Mouse (Mus musculus) adrenal gland, adult 2 months (tissue): ENCODE results near the gene Npw. TPM values are rescaled to one million over a fixed set of nuclear protein-coding genes. Genes with fewer than 3 reads are reported as not detected.
"Not testable (repeated sequence)": the region's sequence is repeated elsewhere in the genome, so short reads cannot be mapped to it uniquely, and the experiment has no call there.

Source experiments
- DNase-seq: peaks from one replicate; pipeline ENCODE4 v3.0.0; 2021
- polyA plus RNA-seq: library from polyadenylated mRNA; depleted of rRNA; stranded (reverse); fragments of >200 nt; gene quantifications from 2 replicates; pipeline ENCODE4 v1.2.3, GENCODE M21; 2012
- total RNA-seq, 2 experiments: library from RNA; stranded (reverse); gene quantifications; 2 replicates each; pipeline ENCODE4 v1.2.3; 2021

Npw gene
- total and polyA plus RNA-seq, 3 experiments = 2.4 TPM; not detected in 2

DNA sequence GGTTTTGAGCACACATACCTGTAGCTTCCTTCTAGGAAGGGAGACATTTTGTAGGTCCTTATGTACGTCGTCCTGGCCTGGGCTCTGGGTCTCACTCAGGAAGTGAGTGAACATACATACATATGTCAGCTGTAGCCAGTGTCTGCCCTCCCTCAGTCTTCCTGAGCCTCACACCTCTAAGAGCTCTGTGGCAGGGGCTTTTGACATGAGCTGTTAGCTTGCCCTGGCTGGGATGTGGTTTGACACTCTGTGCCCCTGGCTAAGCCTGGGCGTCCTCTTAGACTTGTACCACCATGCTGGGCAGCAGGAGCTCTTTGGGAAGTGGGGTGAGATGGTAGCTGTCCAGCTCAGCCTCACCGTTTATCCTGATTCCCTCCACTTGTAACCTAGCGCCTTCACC is 13.1 kb upstream of the Npw start:
- DNase-seq = no peak

DNA sequence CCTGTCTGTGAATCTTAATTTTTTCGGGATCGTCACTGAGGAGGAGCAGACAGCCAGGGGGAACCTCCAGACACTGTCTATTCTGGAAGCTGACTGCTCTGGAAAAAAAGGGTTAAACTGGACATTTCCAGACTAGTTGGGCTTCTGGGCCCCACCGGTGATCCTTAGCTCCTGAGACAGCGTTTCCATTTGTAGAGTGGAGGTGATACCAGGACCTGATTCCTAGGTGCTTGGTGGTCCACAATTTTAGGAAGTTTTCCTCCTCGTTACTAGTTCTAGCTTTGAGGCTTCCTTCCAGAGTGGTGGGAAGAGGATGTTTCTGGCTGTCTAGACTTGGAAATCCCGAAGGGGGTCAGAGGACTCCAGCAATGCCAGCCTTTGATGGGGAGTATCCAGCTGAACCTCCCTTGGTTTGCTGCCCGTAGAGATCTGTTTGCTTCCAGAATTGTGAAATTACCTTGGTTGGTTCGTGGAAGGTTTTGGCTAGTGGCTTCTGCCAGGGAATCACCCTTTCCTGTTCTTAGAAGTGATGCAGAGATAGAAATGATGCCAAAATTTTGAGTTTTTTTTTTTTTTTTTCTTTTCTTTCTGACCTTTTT is 12.1 kb upstream of the Npw start:
- DNase-seq = peak; percentile 40

DNA sequence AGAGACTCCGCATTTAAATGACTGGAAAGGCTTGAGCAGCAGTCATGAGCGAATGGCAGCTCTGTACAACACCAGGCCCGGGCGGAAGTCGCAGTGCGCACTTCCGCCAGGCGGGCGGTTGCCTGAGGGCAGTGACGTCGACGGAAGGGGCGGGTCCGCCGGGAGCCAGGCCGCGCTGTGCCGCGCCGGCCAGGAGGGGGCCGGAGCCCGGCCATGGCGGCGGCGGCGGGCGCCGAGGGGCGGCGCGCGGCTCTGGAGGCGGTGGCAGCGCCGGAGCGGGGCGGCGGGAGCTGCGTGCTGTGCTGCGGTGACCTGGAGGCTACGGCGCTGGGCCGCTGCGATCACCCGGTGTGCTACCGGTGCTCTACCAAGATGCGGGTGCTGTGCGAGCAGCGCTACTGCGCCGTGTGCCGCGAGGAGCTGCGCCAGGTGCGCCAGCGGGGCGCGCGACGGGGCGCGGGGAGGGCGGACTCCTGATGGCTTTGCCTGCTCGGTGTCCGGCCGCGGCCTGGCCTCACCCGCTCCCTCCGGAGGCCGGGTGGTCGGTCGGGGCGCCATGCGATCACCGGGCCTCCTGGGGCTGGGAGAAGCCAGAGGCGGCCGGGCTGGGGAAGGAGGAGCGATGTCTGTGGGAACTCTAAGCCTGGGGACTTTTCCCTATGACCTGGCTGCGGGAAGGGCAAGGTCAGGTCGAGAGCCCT is 11.4 kb upstream of the Npw start, which contains the start of gene Zfp598:
TSS of gene Zfp598 (plus strand) at position 143 of the 701 bp plus-strand sequence.
- DNase-seq = peak; percentile 97

DNA sequence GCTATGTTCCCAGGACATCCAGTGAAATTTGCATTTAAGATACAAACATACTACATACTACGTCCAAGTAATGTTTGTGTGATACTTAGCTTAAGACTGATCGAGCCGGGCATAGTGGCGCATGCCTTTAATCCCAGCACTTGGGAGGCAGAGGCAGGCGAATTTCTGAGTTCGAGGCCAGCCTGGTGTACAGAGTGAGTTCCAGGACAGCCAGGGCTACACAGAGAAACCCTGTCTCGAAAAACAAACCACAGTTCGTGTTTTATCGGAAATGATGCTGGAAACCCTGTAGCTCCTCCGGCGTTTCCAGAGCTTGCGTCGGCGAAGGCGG is 10.9 kb upstream of the Npw start:
- DNase-seq = not testable (repeated sequence)

DNA sequence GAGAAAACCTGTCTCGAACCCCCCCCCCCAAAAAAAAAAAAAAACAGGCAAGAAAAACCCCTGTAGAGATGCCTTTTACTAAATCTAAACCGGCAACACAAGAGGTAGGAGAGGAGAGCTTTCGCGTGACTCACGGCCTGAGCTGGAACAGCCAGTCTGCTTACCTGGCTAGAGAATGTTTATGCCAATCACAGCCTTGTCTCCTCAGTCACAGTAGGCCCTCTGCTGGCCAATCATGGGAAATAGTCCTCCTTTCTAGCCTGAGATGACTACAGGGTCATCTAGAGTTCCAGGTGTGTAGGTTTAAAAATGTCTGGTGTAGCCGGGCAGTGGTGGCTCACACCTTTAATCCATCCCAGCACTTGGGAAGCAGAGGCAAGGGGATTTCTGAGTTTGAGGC is 9.2 kb upstream of the Npw start:
- DNase-seq = peak; percentile 61

DNA sequence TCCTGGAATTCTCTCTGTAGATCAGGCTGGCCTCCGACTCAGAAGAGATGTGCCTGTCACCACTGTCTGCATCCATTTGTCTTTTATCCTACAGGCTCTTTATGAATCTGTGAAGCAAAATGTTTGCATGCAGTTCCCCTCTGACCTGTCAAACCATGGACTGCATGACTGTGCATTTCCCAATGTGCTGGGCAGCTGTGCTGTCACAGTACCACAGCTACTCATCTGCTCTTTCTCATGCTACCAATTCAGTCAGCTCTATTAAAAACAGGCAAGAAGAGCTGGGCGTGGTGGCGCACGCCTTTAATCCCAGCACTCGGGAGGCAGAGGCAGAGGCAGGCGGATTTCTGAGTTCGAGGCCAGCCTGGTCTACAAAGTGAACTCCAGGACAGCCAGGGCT is 8.8 kb upstream of the Npw start:
- DNase-seq = not testable (repeated sequence)

DNA sequence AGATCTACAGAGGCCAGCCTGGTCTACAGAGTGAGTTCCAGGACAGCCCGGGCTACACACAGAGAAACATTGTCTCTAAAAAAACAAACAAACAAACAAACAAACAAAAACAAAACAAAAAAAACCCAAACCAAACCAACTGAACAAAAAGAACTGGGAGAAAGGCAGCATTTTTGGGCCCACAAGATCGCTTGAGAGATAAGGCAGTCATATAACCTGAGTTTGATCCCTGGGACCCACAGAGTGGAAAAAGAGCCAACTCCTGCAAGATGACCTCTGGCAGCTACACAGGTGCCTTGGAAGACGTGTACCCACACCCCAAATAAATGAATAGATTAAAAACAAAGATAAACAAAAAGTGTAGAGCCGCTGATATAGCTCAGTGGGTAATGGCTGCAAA is 3.3 kb downstream of the Npw start:
- no peak for DNase-seq

DNA sequence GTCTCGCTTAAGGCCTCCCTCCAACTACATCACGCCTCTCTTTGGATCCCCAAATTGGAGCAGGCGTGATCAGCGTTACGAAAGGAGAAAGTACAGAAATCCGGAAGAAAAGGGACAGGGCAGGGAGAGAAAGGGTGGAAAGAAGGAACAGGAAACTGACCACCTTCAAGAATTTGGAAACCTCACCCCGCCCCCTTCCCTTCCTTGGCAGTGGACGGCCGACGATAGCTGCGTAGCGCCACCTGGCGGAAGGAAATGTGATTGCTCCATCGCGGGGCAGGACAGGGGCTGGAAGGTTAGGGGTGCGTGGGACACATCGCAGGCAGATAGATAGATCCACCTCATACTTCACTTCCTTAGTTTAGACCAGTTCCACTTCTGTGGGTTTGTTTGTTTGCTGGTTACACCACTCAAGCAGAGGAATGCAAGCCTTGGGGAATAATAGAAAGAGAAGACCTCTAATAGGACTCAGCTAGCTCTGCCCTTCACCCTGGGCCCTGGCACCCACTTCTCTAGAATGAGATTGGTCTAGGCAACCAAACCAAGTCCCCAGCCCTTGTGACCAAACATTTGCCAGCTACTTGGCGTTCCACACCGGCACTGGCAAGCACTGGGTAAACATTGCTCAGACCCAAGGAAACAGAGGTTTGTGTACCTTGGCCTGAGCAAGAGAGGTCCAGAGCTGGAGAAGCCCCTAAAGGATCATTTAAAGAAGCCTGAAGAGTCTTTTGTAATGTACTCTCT is 4.1 kb downstream of the Npw start:
- peak; percentile 73 for DNase-seq

DNA sequence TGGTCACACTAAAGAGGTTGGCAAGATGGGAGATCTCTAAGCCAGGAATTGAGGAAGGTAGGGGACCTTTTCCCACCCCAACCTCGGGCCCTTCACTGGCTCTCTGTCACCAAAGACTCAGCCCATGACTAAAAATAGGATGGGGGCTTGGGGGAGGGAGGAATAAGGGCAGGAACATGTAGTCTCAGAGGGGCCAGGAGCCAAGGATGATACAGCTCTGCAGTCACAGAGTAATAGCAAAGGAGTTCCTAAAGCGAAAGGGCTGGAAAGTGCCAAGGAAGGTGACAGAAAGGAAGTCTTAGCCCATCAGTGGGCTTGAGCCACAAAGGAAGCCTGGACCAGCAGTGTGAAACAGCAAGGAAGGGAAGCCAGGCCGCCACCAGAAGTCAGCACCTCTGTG is 6.4 kb downstream of the Npw start:
- no peak for DNase-seq

DNA sequence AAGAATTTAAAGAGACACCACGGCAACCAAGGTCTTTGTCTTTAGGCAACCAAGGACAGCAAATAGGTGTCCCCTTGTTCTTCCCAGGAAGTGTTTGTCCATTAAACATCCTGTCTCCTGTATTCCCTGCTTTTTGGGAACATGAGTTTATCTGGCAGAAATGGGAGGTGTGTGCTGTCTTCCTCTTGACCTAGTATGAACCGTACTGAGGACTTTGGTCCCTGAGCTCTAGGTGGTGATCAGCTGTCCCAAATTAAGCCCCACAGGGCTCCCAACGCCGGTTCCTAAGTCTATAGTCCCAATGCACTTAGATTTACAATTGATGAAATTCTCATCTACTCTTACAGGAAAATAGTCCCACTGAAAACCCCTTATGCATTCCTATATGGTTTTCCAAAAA is 7.5 kb downstream of the Npw start:
- no peak for DNase-seq

DNA sequence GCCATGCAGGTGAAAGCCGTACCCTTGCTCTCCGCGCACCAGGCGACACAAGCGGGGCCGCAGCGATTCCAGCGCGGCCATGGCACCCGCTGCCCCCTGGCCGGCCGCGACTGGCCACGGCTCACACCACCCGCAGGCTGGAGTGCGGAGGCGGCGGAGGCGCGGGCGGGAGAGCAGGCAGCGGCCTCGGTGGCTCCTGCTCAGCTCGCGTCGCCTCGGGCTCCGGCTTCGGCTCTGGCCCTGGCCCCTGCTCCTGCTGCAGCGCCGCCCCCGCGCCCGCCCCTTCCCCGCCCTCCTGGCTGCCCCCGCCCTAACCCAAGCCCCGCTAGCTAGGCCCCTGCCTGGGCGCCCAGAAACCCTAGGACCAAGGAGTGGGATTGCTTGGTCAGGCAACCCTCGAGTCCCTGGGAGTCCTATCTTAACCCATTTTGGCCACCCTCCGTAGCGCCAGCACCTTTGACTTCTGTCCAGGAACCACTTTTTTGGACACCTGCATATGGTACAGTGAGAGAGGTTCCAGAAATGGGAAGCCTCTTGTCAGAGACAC is 8.1 kb downstream of the Npw start, which contains the start of gene Slc9a3r2:
TSS of gene Slc9a3r2 (minus strand) at position 258 of the 547 bp plus-strand sequence.
- peak; percentile 87 for DNase-seq

DNA sequence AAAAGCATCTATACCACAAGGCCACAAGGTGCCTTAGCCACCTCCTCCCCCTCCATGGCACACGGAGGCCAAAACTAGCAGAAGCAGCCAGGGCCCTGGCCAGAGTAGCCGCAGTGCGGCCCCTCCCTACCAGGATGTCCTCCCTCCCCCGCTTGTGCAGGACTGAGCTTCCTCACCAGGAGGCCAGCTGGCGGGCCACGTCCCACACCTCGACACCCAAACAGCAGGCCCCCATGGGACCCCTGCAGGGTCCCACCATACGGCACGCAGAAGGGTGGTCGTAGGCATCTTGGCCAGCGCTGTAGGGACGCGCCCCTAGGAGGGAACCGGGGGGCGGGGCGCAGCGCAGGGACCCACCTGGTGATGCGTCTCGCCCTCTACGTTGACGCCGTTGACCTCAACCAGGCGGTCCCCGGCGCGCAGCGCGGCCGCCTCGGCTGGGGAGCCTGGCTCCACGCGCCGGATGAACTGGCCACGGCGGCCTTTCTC is 8.6 kb downstream of the Npw start:
- DNase-seq = peak; percentile 66

DNA sequence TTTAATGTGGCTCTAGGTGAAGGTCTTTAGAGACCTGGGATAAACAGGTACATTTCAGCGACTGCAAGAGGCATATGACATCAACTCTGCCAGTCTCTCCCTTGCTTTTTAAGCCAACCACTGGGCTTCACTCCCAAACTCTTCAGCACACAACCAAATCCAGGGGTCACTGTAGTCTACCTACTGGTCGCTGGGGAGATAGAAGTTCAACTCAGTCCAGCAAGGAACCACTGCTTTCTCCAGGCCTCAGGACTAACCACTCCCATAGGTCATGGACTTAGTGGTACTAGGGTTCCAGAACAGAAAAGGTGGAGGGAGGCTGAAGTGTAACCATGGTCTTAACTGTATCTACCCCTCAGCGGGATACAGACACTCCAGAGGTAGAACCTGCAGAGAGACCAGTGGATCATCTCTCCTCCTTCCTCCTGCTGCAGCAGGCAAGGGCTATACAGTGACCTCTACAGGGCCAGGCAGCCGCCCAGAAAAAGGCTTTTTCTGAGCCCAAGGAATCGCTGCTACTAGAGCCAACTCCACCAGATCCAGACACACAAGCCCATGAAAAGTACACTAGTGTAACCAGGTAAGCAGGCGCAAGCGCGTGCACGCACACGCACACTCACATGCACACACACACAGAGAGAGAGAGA is 9.4 kb downstream of the Npw start:
- no peak for DNase-seq

DNA sequence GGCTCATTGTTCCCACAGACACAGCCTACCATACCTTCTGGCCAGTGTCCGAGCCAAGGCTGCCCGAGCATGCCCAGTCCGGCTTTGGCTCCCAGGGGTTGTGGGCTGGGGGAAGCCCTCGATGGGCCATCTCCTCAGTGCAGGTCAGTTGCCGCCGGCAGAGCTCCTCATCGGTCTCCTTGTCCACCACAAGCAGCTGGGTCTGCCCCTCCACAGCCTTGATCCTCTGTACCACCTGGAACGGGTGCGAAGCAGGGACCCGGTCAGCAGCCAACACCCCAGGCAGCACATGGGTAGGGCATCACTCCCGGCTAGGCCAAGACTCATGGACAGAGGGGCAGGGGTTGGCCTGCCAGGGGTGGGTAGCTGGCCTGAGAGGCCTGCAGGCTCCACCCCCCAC is 10.8 kb downstream of the Npw start:
- DNase-seq = no peak

DNA sequence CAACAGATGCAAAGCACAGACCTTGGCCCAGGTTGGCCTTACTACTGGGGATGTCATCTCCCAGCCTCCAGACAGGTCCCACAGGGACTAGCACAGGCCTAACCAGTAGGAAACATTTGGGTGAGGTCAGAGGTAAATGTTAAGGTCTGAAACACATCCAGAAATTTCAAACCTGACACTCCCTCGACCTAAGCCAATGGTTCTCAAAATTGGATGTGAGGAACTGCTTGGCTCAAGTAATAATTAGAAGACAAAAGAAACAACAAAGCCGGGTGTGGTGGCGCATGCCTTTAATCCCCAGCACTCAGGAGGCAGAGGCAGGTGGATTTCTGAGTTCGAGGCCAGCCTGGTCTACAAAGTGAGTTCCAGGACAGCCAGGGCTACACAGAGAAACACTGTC is 11.9 kb downstream of the Npw start:
- DNase-seq = no peak

DNA sequence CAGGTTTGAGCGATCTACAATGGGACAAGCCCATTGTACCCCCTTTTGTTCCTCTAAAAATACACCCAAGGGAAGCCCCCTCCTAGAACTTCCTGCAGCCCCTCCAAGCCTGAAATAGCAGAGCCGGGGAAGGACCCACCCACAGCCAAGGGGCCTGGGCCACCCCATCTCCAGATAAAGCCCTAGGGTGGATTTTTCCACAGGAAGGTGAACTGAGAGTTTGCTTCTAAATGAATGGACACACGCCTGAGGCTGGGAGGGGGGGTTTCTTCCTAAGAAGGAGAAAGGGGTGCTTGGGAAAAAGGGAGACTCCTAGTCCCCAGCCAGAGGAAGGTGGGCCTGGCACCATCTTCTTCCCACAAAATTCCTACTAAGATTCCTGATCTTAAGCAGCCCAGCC is 12.3 kb downstream of the Npw start:
- DNase-seq = peak; percentile 63

DNA sequence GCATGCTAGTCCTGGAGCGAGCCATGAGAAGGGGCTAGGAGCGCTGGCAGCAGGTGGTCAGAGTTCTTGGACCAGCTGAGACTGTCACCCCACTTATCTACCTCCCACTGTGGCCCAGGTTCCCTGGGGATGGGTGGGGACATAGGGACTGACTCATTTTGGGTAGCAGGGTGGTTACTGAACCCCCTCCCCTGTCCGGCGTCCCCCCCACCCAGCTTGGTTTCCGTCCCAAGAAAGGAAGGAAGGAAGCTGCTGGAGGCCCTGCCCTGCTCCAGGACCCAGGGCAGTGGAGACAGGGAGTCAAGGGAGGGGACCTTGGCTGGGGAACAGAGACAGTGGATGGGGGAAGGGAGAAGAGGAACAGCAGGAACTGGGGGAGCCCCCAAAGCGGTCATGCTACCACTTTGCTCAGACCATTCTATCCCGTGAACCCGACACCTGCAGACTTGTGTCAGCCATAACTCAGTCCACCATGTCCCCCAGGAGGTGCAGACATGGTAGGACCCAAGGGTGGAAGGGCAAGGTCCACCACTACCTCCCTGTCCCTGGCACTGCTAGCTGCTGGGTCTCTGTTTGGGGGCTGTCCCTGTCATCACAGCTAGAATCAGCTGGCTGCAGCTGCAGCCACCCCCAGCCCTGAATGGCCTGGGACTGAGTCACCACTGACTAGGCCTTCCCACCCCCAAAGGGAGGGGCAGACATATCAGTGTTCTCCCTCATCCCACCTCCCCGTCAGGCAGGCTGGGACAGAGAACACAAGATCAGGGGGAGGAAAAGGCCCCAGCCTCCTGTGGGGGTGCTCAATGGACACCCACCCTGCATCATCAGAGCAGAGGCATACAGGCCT is 13.2 kb downstream of the Npw start:
- DNase-seq = peak; percentile 69

DNA sequence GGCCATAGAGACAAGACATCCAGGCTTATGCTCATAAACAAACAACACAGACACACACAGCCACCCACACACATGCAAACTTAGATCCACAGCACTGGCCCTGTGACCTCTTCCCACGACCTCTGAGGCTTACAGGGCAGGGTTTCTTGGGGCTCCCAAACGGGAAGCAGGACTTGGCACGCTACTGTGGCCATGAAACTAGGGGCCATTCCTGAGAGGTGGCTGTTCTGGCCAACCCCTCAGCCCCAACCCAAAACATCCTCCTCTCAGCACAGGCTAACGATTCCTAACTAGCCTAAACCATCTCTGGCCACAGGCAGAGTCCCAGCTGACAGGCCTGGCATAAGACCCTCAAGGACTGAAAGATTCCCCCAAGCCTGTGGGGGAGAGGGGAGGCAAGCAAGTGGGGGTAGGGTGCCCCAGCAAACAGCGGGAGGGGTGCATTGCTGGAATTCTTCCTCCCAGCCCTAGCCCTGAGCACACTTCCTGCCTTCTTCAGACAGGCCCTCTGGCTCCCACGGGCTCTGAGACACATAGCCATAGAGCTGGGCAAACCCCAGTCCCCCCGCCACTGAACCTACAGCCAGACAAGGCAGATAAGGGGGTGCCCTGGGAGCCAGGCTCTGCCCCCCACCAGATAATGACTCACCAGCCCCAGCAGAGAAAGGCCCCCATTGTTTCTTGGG is 14.1 kb downstream of the Npw start:
- peak; percentile 17 for DNase-seq

DNA sequence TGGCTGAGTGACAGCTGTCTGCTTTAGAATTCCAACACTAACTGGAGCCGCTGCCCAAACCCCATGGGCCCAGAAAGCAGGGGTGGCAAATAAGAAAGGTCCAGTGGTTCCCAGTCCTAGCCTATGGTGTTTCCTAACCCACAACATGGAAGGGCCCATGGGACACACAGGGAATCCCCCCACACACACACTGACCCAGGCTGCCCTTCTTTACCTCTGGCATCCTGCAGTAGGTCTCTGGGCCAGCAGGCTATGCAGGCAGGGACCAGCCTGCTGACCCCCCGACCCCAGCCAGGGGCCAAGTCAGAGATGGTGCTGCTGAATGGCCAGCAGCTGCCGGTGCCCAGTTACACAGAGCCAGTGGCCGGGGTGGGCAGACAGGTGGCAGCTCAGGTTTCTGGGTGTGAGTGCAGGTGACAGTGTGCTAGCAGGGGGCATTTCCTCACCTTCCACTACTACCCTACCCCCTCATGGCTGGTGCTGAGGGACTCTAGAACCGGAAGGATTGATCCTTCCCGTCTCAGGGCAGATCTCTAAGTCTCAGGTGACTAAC is 15.4 kb downstream of the Npw start:
- DNase-seq = no peak

DNA sequence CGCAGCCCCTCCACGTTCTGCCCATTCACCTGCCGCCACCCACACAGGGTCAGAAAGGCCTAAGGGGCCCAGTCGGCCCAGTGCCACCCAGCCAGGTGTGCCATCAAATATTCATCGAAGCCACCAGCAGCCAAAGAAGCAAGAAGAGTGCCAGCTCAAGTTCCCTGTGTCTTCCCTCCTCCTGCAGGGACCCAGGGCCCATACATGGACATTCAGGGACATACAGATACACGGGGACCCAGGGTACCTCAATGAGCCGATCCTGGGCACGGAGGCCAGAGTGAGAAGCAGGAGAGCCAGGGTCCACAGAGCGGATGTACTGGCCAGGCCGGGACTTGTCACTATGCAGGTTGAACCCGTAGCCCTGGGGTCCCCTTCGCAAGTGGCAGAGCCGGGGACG is 16.3 kb downstream of the Npw start:
- no peak for DNase-seq
